Mouse (Mus musculus): ENCODE data around the gene Rnpepl1. TPM values are rescaled to one million over a fixed set of nuclear protein-coding genes. Genes with fewer than 3 reads are reported as not detected.
A peak's percentile ranks its signal among the peaks of the same experiment; 100 is the strongest.

Gene Rnpepl1
- total and polyA plus RNA-seq, 2 experiments from 2014 or later: 31.3 to 58.2 TPM

DNA sequence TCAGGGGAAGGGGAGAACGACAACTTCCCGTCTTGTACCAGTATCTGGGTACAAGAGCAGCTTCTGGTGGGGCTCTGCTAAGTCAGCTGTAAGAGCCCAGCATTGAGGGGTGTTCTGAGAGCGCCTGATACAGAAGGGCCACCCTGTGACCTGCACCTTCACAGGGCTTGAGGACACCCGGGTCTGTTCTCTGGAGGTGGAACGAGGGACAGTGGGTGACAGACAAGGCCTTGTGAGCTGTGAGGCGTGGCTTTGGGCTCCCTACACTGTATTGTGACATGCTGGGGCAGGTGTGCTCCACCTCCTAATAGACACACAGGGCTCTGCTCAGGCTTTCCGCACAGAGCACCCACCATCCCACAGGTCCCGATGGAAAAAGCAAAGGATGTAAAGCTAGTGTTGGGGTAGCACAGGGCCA, 1.1 kb downstream of the Rnpepl1 start:
- DNase-seq (ENCODE audit: low spot score) (no peak), ATAC-seq (no peak)
- peaks cover 35% of the 10 kb centered on the region for H3K4me1 ChIP-seq (ENCODE audit: insufficient read depth, low read length)
- H3K9me3 ChIP-seq (ENCODE audit: low read length): no peaks in the 10 kb centered on the region
- peaks cover 23% of the 10 kb centered on the region for H3K36me3 ChIP-seq (ENCODE audit: insufficient read depth, low read length)
- TF ChIP-seq CTCF (IDR thresholded peaks at IDR 0.05; ENCODE audit: low read depth): no peak
- no peaks in the 10 kb centered on the region for H3K27me3 ChIP-seq (ENCODE audit: insufficient read depth, low read length)
- peak overlapping the region; percentile 96; the same call in 1 of the 2 replicates for H3K27ac ChIP-seq
- WGBS: 35% methylated on average over 8 of the region's 8 CpGs
- H3K9ac ChIP-seq (replicated peaks; ENCODE audit: low read length): peak overlapping the region; percentile 95
- H3K4me3 ChIP-seq (ENCODE audit: low read length): peak overlapping the region; percentile 81
- H3K4me2 ChIP-seq (ENCODE audit: low read depth, low read length): peak overlapping the region; percentile 66

GRCm38 (mm10) chr1:92912286-92912685, 1.7 kb downstream of the Rnpepl1 start:
- no peaks in the 10 kb centered on the region for H3K9me3 ChIP-seq (ENCODE audit: low read length)
- no peaks in the 10 kb centered on the region for H3K27me3 ChIP-seq (ENCODE audit: insufficient read depth, low read length)
- peak overlapping the region; percentile 66 for H3K4me2 ChIP-seq (ENCODE audit: low read depth, low read length)
- H3K4me1 ChIP-seq (ENCODE audit: insufficient read depth, low read length): peaks cover 35% of the 10 kb centered on the region
- H3K9ac ChIP-seq (replicated peaks; ENCODE audit: low read length): peak overlapping the region; percentile 95
- WGBS: 33% methylated on average over 1 of the region's 1 CpGs
- no peak overlapping the region for H3K27ac ChIP-seq
- ATAC-seq (no peak), DNase-seq (ENCODE audit: low spot score) (no peak)
- peak; percentile 58 for TF ChIP-seq CTCF (IDR thresholded peaks at IDR 0.05; ENCODE audit: low read depth)
- peaks cover 28% of the 10 kb centered on the region for H3K36me3 ChIP-seq (ENCODE audit: insufficient read depth, low read length)
- H3K4me3 ChIP-seq (ENCODE audit: low read length): peak overlapping the region; percentile 81

GRCm38 (mm10) chr1:92914239-92914638, 3.7 kb downstream of the Rnpepl1 start:
- DNase-seq (ENCODE audit: low spot score): no peak
- TF ChIP-seq CTCF (IDR thresholded peaks at IDR 0.05; ENCODE audit: low read depth): no peak
- no peak overlapping the region for H3K9ac ChIP-seq (replicated peaks; ENCODE audit: low read length)
- peaks cover 48% of the 10 kb centered on the region for H3K36me3 ChIP-seq (ENCODE audit: insufficient read depth, low read length)
- no peak overlapping the region for H3K4me2 ChIP-seq (ENCODE audit: low read depth, low read length)
- no peaks in the 10 kb centered on the region for H3K9me3 ChIP-seq (ENCODE audit: low read length)
- H3K4me3 ChIP-seq (ENCODE audit: low read length): no peak overlapping the region
- H3K27me3 ChIP-seq (ENCODE audit: insufficient read depth, low read length): no peaks in the 10 kb centered on the region
- WGBS: 85% methylated on average over 4 of the region's 4 CpGs
- ATAC-seq: no peak
- H3K27ac ChIP-seq: no peak overlapping the region
- H3K4me1 ChIP-seq (ENCODE audit: insufficient read depth, low read length): peaks cover 23% of the 10 kb centered on the region

DNA sequence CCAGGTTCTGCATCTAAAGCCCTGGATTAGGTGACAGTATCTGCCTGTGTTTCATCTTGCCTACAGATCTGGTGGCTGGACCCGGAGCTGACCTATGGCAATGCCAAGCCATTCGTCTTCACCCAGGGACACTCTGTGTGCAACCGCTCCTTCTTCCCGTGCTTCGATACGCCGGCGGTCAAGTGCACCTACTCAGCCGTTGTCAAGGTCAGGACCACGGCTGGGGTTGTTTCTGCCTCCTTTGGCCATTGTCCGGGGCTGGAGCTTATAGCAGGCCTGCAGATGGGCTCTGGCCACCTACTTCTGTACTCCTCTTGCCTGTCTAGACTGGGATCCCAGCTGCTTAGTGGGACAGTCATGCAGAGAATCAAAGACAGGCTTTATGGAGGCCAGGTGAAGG, 4.4 kb downstream of the Rnpepl1 start:
- Histone ChIP-seq H3K27ac (no peak overlapping the region), H3K27me3 (ENCODE audit: insufficient read depth, low read length) (no peaks in the 10 kb centered on the region), H3K36me3 (ENCODE audit: insufficient read depth, low read length) (peaks cover 55% of the 10 kb centered on the region), H3K4me3 (ENCODE audit: low read length) (no peak overlapping the region), H3K9me3 (ENCODE audit: low read length) (no peaks in the 10 kb centered on the region), H3K4me1 (ENCODE audit: insufficient read depth, low read length) (peaks cover 15% of the 10 kb centered on the region), H3K9ac (replicated peaks; ENCODE audit: low read length) (no peak overlapping the region), H3K4me2 (ENCODE audit: low read depth, low read length) (no peak overlapping the region)
- WGBS: 95% methylated on average over 11 of the region's 11 CpGs
- DNase-seq (ENCODE audit: low spot score): no peak
- no peak for TF ChIP-seq CTCF (IDR thresholded peaks at IDR 0.05; ENCODE audit: low read depth)
- ATAC-seq: no peak

DNA sequence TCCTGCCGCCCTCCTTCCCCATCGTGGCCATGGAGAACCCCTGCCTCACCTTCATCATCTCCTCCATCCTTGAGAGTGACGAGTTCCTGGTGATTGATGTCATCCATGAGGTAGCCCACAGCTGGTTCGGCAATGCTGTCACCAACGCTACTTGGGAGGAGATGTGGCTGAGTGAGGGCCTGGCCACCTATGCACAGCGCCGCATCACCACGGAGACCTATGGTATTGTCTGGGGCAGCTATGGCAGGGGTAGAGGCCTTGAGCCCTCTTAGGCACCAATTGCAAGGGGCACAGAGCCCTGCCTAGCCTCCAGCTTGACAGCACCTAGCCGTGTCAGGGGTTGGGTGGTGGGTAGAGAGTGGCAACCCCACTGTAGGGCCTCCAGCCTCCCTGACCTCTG, 6.1 kb downstream of the Rnpepl1 start:
- no peak overlapping the region for H3K4me3 ChIP-seq (ENCODE audit: low read length)
- no peaks in the 10 kb centered on the region for H3K27me3 ChIP-seq (ENCODE audit: insufficient read depth, low read length)
- TF ChIP-seq CTCF (IDR thresholded peaks at IDR 0.05; ENCODE audit: low read depth): no peak
- 92% methylated on average over 9 of the region's 9 CpGs for WGBS
- no peak overlapping the region for H3K9ac ChIP-seq (replicated peaks; ENCODE audit: low read length)
- no peak overlapping the region for H3K27ac ChIP-seq
- no peak overlapping the region for H3K4me2 ChIP-seq (ENCODE audit: low read depth, low read length)
- ATAC-seq (no peak), DNase-seq (ENCODE audit: low spot score) (no peak)
- peaks cover 58% of the 10 kb centered on the region for H3K36me3 ChIP-seq (ENCODE audit: insufficient read depth, low read length)
- H3K9me3 ChIP-seq (ENCODE audit: low read length): no peaks in the 10 kb centered on the region
- H3K4me1 ChIP-seq (ENCODE audit: insufficient read depth, low read length): peaks cover 12% of the 10 kb centered on the region

- Histone ChIP-seq H3K4me1 (ENCODE audit: insufficient read depth, low read length) (no peaks in the 10 kb centered on the region), H3K9me3 (ENCODE audit: low read length) (no peaks in the 10 kb centered on the region), H3K36me3 (ENCODE audit: insufficient read depth, low read length) (peaks cover 58% of the 10 kb centered on the region), H3K9ac (replicated peaks; ENCODE audit: low read length) (no peak overlapping the region), H3K4me2 (ENCODE audit: low read depth, low read length) (no peak overlapping the region), H3K27me3 (ENCODE audit: insufficient read depth, low read length) (no peaks in the 10 kb centered on the region), H3K4me3 (ENCODE audit: low read length) (no peak overlapping the region), H3K27ac (no peak overlapping the region)
- ATAC-seq: no peak
- 96% methylated on average over 11 of the region's 11 CpGs for WGBS
- no peak for DNase-seq (ENCODE audit: low spot score)
- no peak for TF ChIP-seq CTCF (IDR thresholded peaks at IDR 0.05; ENCODE audit: low read depth)
These were observed 8.6 kb downstream of the Rnpepl1 start for GRCm38 (mm10) chr1:92919151-92919550.

GRCm38 (mm10) chr1:92919775-92920174, 9.2 kb downstream of the Rnpepl1 start:
- WGBS: 62% methylated on average over 12 of the region's 12 CpGs
- H3K36me3 ChIP-seq (ENCODE audit: insufficient read depth, low read length): peaks cover 55% of the 10 kb centered on the region

More at GRCm38 (mm10) chr1:92919775-92920174, 9.2 kb downstream of the Rnpepl1 start:
- Histone ChIP-seq H3K4me1 (ENCODE audit: insufficient read depth, low read length) (no peaks in the 10 kb centered on the region), H3K9ac (replicated peaks; ENCODE audit: low read length) (no peak overlapping the region), H3K27ac (no peak overlapping the region), H3K4me2 (ENCODE audit: low read depth, low read length) (no peak overlapping the region), H3K4me3 (ENCODE audit: low read length) (no peak overlapping the region), H3K27me3 (ENCODE audit: insufficient read depth, low read length) (no peaks in the 10 kb centered on the region), H3K9me3 (ENCODE audit: low read length) (no peaks in the 10 kb centered on the region)
- TF ChIP-seq CTCF (IDR thresholded peaks at IDR 0.05; ENCODE audit: low read depth): no peak
- ATAC-seq (peak; percentile 16; the same call in 1 of the 2 replicates), DNase-seq (ENCODE audit: low spot score) (no peak)
